Mouse (Mus musculus): Measurements from ENCODE around the gene Rprd1b. TPM values are rescaled to one million over a fixed set of nuclear protein-coding genes. Genes with fewer than 3 reads are reported as not detected.

Gene Rprd1b
- polyA plus RNA-seq, 1 experiment: 5.5 TPM

GRCm38 (mm10) chr2:158170394-158170793 lies 142.1 kb downstream of the Rprd1b start:
- no peak for TF ChIP-seq GATA1 (IDR thresholded peaks at IDR 0.05; ENCODE audit: borderline replicate concordance, low read length)

GRCm38 (mm10) chr2:158174438-158174837 lies 146.1 kb downstream of the Rprd1b start:
- peaks cover 89% of the 10 kb centered on the region for H3K27me3 ChIP-seq (replicated peaks)
- TF ChIP-seq FLI1 (IDR thresholded peaks at IDR 0.05; ENCODE audit: low read length) (no peak), GATA1 (IDR thresholded peaks at IDR 0.05; ENCODE audit: borderline replicate concordance, low read length) (no peak)

More at GRCm38 (mm10) chr2:158170394-158170793, 142.1 kb downstream of the Rprd1b start:
- peaks cover 60% of the 10 kb centered on the region for H3K4me1 ChIP-seq
- H3K27me3 ChIP-seq (replicated peaks): peaks cover 75% of the 10 kb centered on the region
- no peak overlapping the region for H3K4me3 ChIP-seq (replicated peaks)
- H3K36me3 ChIP-seq (replicated peaks; ENCODE audit: low read length): peaks cover 3% of the 10 kb centered on the region
- peaks cover 41% of the 10 kb centered on the region for H3K9me3 ChIP-seq

GRCm38 (mm10) chr2:158174958-158175357 lies 146.7 kb downstream of the Rprd1b start:
- H3K9me3 ChIP-seq: peaks cover 47% of the 10 kb centered on the region
- H3K4me3 ChIP-seq (replicated peaks): peak overlapping the region; percentile 71
- H3K27me3 ChIP-seq (replicated peaks): peaks cover 89% of the 10 kb centered on the region
- TF ChIP-seq GATA1 (IDR thresholded peaks at IDR 0.05; ENCODE audit: borderline replicate concordance, low read length) (no peak), FLI1 (IDR thresholded peaks at IDR 0.05; ENCODE audit: low read length) (no peak)
- H3K4me1 ChIP-seq: peaks cover 51% of the 10 kb centered on the region
- H3K36me3 ChIP-seq (replicated peaks; ENCODE audit: low read length): peaks cover 3% of the 10 kb centered on the region

More at GRCm38 (mm10) chr2:158174438-158174837, 146.1 kb downstream of the Rprd1b start:
- Histone ChIP-seq H3K9me3 (peaks cover 48% of the 10 kb centered on the region), H3K36me3 (replicated peaks; ENCODE audit: low read length) (peaks cover 3% of the 10 kb centered on the region), H3K4me3 (replicated peaks) (no peak overlapping the region), H3K4me1 (peaks cover 50% of the 10 kb centered on the region)

- TF ChIP-seq FLI1 (IDR thresholded peaks at IDR 0.05; ENCODE audit: low read length) (peak; percentile 71; the same call in 1 of the 2 replicates), GATA1 (IDR thresholded peaks at IDR 0.05; ENCODE audit: borderline replicate concordance, low read length) (peak; percentile 69; the same call in 1 of the 3 replicates)
- Histone ChIP-seq H3K4me3 (replicated peaks) (peak overlapping the region; percentile 71), H3K4me1 (peaks cover 48% of the 10 kb centered on the region), H3K27me3 (replicated peaks) (peaks cover 89% of the 10 kb centered on the region), H3K36me3 (replicated peaks; ENCODE audit: low read length) (peaks cover 3% of the 10 kb centered on the region), H3K9me3 (peaks cover 47% of the 10 kb centered on the region)
Observed at GRCm38 (mm10) chr2:158175433-158175832, 147.1 kb downstream of the Rprd1b start.

GRCm38 (mm10) chr2:158176763-158177162 lies 148.5 kb downstream of the Rprd1b start:
- H3K4me1 ChIP-seq: peaks cover 48% of the 10 kb centered on the region
- peaks cover 40% of the 10 kb centered on the region for H3K9me3 ChIP-seq
- TF ChIP-seq GATA1 (IDR thresholded peaks at IDR 0.05; ENCODE audit: borderline replicate concordance, low read length) (no peak), FLI1 (IDR thresholded peaks at IDR 0.05; ENCODE audit: low read length) (no peak)
- no peaks in the 10 kb centered on the region for H3K36me3 ChIP-seq (replicated peaks; ENCODE audit: low read length)
- peaks cover 92% of the 10 kb centered on the region for H3K27me3 ChIP-seq (replicated peaks)
- no peak overlapping the region for H3K4me3 ChIP-seq (replicated peaks)

GRCm38 (mm10) chr2:158177574-158177973 lies 149.3 kb downstream of the Rprd1b start:
- Histone ChIP-seq H3K27me3 (replicated peaks) (peaks cover 94% of the 10 kb centered on the region), H3K4me1 (peaks cover 48% of the 10 kb centered on the region), H3K9me3 (peaks cover 32% of the 10 kb centered on the region), H3K36me3 (replicated peaks; ENCODE audit: low read length) (no peaks in the 10 kb centered on the region), H3K4me3 (replicated peaks) (no peak overlapping the region)
- no peak for TF ChIP-seq FLI1 (IDR thresholded peaks at IDR 0.05; ENCODE audit: low read length)
- TF ChIP-seq GATA1 (IDR thresholded peaks at IDR 0.05; ENCODE audit: borderline replicate concordance, low read length): no peak

GRCm38 (mm10) chr2:158178139-158178538 lies 149.8 kb downstream of the Rprd1b start:
- Histone ChIP-seq H3K4me1 (peaks cover 48% of the 10 kb centered on the region), H3K9me3 (peaks cover 29% of the 10 kb centered on the region), H3K27me3 (replicated peaks) (peaks cover 98% of the 10 kb centered on the region), H3K4me3 (replicated peaks) (no peak overlapping the region), H3K36me3 (replicated peaks; ENCODE audit: low read length) (no peaks in the 10 kb centered on the region)
- TF ChIP-seq FLI1 (IDR thresholded peaks at IDR 0.05; ENCODE audit: low read length): no peak
- no peak for TF ChIP-seq GATA1 (IDR thresholded peaks at IDR 0.05; ENCODE audit: borderline replicate concordance, low read length)

GRCm38 (mm10) chr2:158178696-158179369 lies 150.5 kb downstream of the Rprd1b start:
- H3K4me1 ChIP-seq: peaks cover 42% of the 10 kb centered on the region
- H3K36me3 ChIP-seq (replicated peaks; ENCODE audit: low read length): no peaks in the 10 kb centered on the region
- TF ChIP-seq FLI1 (IDR thresholded peaks at IDR 0.05; ENCODE audit: low read length) (no peak), GATA1 (IDR thresholded peaks at IDR 0.05; ENCODE audit: borderline replicate concordance, low read length) (no peak)
- peak overlapping the region; percentile 74 for H3K4me3 ChIP-seq (replicated peaks)
- peaks cover 98% of the 10 kb centered on the region for H3K27me3 ChIP-seq (replicated peaks)
- H3K9me3 ChIP-seq: peaks cover 23% of the 10 kb centered on the region

GRCm38 (mm10) chr2:158179370-158180111 lies 151.2 kb downstream of the Rprd1b start:
- H3K36me3 ChIP-seq (replicated peaks; ENCODE audit: low read length): no peaks in the 10 kb centered on the region

GRCm38 (mm10) chr2:158180797-158181196 lies 152.5 kb downstream of the Rprd1b start:
- Histone ChIP-seq H3K4me3 (replicated peaks) (no peak overlapping the region), H3K27me3 (replicated peaks) (peaks cover 95% of the 10 kb centered on the region), H3K36me3 (replicated peaks; ENCODE audit: low read length) (no peaks in the 10 kb centered on the region), H3K9me3 (peaks cover 23% of the 10 kb centered on the region), H3K4me1 (peaks cover 22% of the 10 kb centered on the region)
- TF ChIP-seq FLI1 (IDR thresholded peaks at IDR 0.05; ENCODE audit: low read length) (no peak), GATA1 (IDR thresholded peaks at IDR 0.05; ENCODE audit: borderline replicate concordance, low read length) (no peak)

More at GRCm38 (mm10) chr2:158179370-158180111, 151.2 kb downstream of the Rprd1b start:
- no peak for TF ChIP-seq GATA1 (IDR thresholded peaks at IDR 0.05; ENCODE audit: borderline replicate concordance, low read length)
- TF ChIP-seq FLI1 (IDR thresholded peaks at IDR 0.05; ENCODE audit: low read length): no peak
- Histone ChIP-seq H3K27me3 (replicated peaks) (peaks cover 97% of the 10 kb centered on the region), H3K4me1 (peaks cover 35% of the 10 kb centered on the region), H3K4me3 (replicated peaks) (no peak overlapping the region), H3K9me3 (peaks cover 23% of the 10 kb centered on the region)

Other genes with a start within 250 kb of the Rprd1b start
- gene Vstm2l, start 113.8 kb upstream of the Rprd1b start, polyA plus RNA-seq (2012; ENCODE audit: insufficient read depth, low replicate concordance): not detected in 2 replicates
- gene Tti1, start 64 bp upstream of the Rprd1b start, polyA plus RNA-seq (2012; ENCODE audit: insufficient read depth, low replicate concordance): 5.5 and 10.8 TPM in 2 replicates
- gene Tgm2, start 117.9 kb downstream of the Rprd1b start, polyA plus RNA-seq (2012; ENCODE audit: insufficient read depth, low replicate concordance): 5.6 TPM in 1 of 2 replicates, not detected in the other
- gene D630003M21Rik, start 200.7 kb downstream of the Rprd1b start, polyA plus RNA-seq (2012; ENCODE audit: insufficient read depth, low replicate concordance): not detected in 2 replicates
- gene Bpi, start 229.6 kb downstream of the Rprd1b start, polyA plus RNA-seq (2012; ENCODE audit: insufficient read depth, low replicate concordance): not detected in 2 replicates